Mouse (Mus musculus) lung, embryonic 14.5 days (tissue): ENCODE data around the gene 0610040J01Rik. TPM values are rescaled to one million over a fixed set of nuclear protein-coding genes. Genes with fewer than 3 reads are reported as not detected.

Source experiments
- ATAC-seq: fragments of 200-750 bp; cut with Nextera tagmentation; 2 replicates; pipeline ENCODE4 v1.8.0; 2017; ENCODE audit warnings: mild to moderate bottlenecking, moderate TSS enrichment, moderate library complexity; ENCODE audit not compliant: insufficient read depth
- DNase-seq: peaks from one replicate; pipeline ENCODE4 v3.0.0-alpha.2; 2015
- H3K27ac ChIP-seq: fragments of 300-500 bp; sonication (generic); 2 replicates; pipeline ENCODE4 v1.5.1; 2014; ENCODE audit warnings: low read depth, mild to moderate bottlenecking, moderate library complexity
- H3K27me3 ChIP-seq: fragments of 300-500 bp; sonication (generic); 2 replicates; pipeline ENCODE4 v1.6.1; 2014; ENCODE audit warnings: low read length, control low read depth; ENCODE audit not compliant: insufficient read depth
- H3K36me3 ChIP-seq: fragments of 300-500 bp; sonication (generic); 2 replicates; pipeline ENCODE4 v1.6.1; 2014; ENCODE audit warnings: control low read depth; ENCODE audit not compliant: insufficient read depth
- H3K4me1 ChIP-seq: fragments of 300-500 bp; sonication (generic); 2 replicates; pipeline ENCODE4 v1.6.1; 2014; ENCODE audit warnings: antibody characterized with exemption, control low read depth; ENCODE audit not compliant: insufficient read depth
- H3K4me2 ChIP-seq: fragments of 300-500 bp; sonication (generic); 2 replicates; pipeline ENCODE4 v1.6.1; 2014; ENCODE audit warnings: mild to moderate bottlenecking
- H3K4me3 ChIP-seq: fragments of 300-500 bp; sonication (generic); 2 replicates; pipeline ENCODE4 v1.5.1; 2014; ENCODE audit warnings: low read depth, low read length
- H3K9ac ChIP-seq: fragments of 300-500 bp; sonication (generic); 2 replicates; pipeline ENCODE4 v1.6.1; 2014
- H3K9me3 ChIP-seq: fragments of 300-500 bp; sonication (generic); 2 replicates; pipeline ENCODE4 v1.6.1; 2016; ENCODE audit warnings: low read depth, low read length, control low read depth
- CTCF ChIP-seq: IDR thresholded peaks from 2 replicates; pipeline ENCODE4 v1.5.1; 2016; ENCODE audit warnings: antibody characterized with exemption, low read depth
- WGBS: fragments of 180-500 bp; shearing (Covaris S2); extraction: QIAGEN DNeasy Blood & Tissue Kit; methylation state at CpG from one replicate; pipeline ENCODE4 v1.1.7; 2014; 5-methylcytosine and 5-hydroxymethylcytosine counted together
- polyA plus RNA-seq: library from polyadenylated mRNA; unstranded; fragments of >200 nt; fragmentation: Nextera tagmentation; extraction: Ambion mirVana; gene quantifications from 2 replicates; pipeline ENCODE4 v1.2.1, GENCODE M21; 2014

Gene 0610040J01Rik
- polyA plus RNA-seq, 1 experiment from 2014 or later: 16.7 TPM

DNA sequence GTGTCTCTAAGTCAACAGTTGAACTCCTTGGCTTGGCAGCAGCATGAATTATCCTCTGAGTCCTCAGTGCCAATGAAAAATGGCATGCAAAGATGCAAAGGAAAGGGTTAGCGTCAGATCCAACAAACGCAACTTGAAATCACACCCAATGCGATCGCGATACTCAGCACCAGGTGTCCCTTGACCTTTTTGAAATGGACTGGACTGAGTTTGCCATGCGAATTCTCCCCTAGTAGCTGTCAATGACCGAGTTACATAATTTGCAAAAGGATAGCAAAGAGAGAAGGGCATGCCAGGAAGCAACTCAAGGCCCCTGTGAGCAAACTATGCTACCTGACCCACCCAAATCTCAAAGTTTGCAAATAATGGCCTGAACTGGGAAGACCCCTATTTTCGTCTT is 34.9 kb downstream of the 0610040J01Rik start:
- DNase-seq: no peak
- TF ChIP-seq CTCF: no peak
- H3K9me3 ChIP-seq: peaks cover 6% of the 10 kb centered on the region
- H3K4me2 ChIP-seq: no peak overlapping the region
- H3K36me3 ChIP-seq: no peaks in the 10 kb centered on the region
- ATAC-seq: no peak
- H3K4me3 ChIP-seq: no peak overlapping the region
- no peaks in the 10 kb centered on the region for H3K27me3 ChIP-seq
- 82% methylated on average over 8 of the region's 8 CpGs for WGBS
- H3K27ac ChIP-seq: no peak overlapping the region
- H3K4me1 ChIP-seq: no peaks in the 10 kb centered on the region
- H3K9ac ChIP-seq: no peak overlapping the region

DNA sequence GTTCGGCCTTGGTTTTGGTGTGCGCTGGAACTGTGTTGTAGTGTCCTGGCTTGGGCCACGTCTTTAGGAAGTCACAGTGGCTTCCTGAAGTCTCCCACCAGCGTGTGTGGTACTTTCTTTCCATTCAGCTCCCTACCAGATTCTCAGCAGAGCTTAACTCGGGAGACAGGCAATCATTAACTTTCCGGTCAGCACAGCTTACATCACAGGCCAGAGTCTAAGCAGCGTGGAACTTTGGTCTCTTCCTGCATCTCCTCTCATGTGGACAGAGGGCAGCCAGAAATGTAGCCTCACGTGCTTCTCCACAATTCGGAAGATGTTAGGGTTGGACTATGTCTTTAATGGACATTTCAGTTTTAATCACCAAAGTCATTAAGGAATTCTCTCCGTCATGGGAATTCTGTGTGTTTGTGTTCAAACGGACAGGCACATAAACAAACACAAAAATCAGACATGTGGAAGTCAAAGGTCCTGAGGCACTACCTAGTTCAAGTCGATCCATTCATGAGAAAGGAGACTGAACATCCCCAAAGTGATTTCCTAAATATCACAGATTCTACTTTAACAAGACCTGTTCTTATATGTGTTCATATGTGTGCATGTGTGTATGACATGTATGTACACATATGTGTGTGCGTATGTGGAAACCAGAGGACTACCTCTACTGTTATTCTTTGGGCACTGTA is 35.5 kb downstream of the 0610040J01Rik start:
- no peaks in the 10 kb centered on the region for H3K36me3 ChIP-seq
- 64% methylated on average over 13 of the region's 13 CpGs for WGBS
- no peaks in the 10 kb centered on the region for H3K27me3 ChIP-seq
- H3K4me3 ChIP-seq: no peak overlapping the region
- no peak for TF ChIP-seq CTCF
- no peak for DNase-seq
- no peak overlapping the region for H3K4me2 ChIP-seq
- no peak for ATAC-seq
- H3K9me3 ChIP-seq: peaks cover 6% of the 10 kb centered on the region
- H3K4me1 ChIP-seq: no peaks in the 10 kb centered on the region
- H3K27ac ChIP-seq: no peak overlapping the region
- H3K9ac ChIP-seq: no peak overlapping the region

DNA sequence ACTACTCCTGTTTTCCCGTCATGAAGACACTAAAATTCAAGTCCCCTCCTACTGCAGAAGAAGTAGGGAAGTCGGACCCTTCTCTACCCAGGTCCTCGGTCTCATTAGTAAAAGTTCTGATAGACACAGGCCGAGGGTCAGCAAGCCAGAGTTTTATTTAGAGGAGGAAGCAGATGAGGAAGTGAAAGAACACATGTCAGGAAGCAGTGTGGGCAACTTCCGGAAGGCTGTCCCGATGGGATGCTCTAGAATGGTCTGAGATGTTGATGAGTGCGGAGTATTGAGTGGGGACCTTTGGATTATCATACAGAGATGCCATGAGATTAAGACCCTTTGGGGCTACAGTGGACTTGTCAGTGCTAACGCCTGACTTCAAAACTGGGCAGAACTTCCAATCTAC is 46.7 kb downstream of the 0610040J01Rik start:
- no peaks in the 10 kb centered on the region for H3K9me3 ChIP-seq
- no peaks in the 10 kb centered on the region for H3K27me3 ChIP-seq
- DNase-seq (no peak), ATAC-seq (no peak)
- H3K9ac ChIP-seq: no peak overlapping the region
- 85% methylated on average over 8 of the region's 8 CpGs for WGBS
- no peaks in the 10 kb centered on the region for H3K4me1 ChIP-seq
- H3K4me2 ChIP-seq: no peak overlapping the region
- no peak overlapping the region for H3K4me3 ChIP-seq
- H3K36me3 ChIP-seq: no peaks in the 10 kb centered on the region
- H3K27ac ChIP-seq: no peak overlapping the region
- TF ChIP-seq CTCF: no peak

DNA sequence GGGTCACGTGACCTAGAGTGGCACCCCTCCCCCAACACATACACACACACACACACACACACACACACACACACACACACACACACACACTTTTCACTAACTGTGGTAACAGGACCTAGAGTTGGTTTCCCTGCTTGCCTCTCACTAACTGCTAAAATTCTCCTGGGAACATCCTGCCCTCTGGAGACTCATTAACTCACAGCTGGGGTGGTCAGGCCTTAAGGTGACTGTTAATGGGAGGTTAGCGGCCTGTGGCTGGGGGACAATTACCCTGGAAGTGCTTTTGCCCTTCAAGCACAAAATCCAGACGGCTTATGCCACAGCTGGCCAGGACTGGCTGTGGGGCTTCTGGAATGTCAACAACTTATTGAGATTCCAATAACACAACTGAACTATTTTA is 55.3 kb downstream of the 0610040J01Rik start:
- TF ChIP-seq CTCF: no peak
- H3K36me3 ChIP-seq: no peaks in the 10 kb centered on the region
- H3K4me3 ChIP-seq: no peak overlapping the region
- 34% methylated on average over 3 of the region's 3 CpGs for WGBS
- no peaks in the 10 kb centered on the region for H3K27me3 ChIP-seq
- no peak overlapping the region for H3K4me2 ChIP-seq
- no peaks in the 10 kb centered on the region for H3K9me3 ChIP-seq
- H3K27ac ChIP-seq: no peak overlapping the region
- ATAC-seq: no peak
- no peak overlapping the region for H3K9ac ChIP-seq
- 0 out of 2 replicates have a peak, but pooled peaks cover 4% of the 10 kb centered on the region for H3K4me1 ChIP-seq
- DNase-seq: no peak

DNA sequence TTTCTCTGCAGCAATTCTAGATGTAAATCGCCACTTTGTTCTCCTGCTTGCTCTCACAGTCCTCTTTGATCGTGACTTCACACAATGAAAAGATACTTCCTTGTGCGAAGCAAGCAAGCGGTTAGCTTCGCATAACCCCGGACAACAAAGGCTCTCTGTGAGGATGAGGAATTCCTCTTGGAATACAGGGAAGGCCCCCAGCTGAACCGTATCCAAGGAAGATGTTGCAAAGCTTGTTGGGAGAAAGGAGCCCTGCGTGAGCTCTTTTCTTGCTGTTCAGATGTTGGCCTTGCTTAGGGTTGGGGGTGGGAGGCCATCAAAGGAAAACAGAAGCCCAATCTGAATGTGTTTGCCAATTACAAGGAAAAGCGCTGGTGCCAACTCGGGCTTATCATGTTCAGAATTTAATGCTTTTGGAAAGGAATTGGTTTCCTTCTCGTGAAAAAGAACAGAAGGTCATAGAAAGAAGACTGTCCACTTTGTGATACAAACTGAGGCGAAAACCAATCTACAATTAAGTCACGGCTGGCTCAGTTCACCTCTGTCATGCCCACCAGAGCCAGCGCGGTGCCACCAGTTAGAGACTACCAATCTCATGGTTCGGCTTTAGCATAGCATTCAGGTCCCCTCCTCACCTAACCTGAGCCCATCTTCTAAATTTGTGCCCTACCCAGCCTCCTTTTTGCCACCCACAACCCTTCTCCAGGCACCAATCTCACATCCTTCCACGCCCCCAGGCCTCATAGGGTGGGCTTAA is 60.2 kb downstream of the 0610040J01Rik start:
- H3K4me2 ChIP-seq: no peak overlapping the region
- H3K36me3 ChIP-seq: no peaks in the 10 kb centered on the region
- no peak overlapping the region for H3K4me3 ChIP-seq
- 0 out of 2 replicates have a peak, but pooled peaks cover 2% of the 10 kb centered on the region for H3K4me1 ChIP-seq
- no peak for TF ChIP-seq CTCF
- no peaks in the 10 kb centered on the region for H3K27me3 ChIP-seq
- ATAC-seq: no peak
- no peak overlapping the region for H3K9ac ChIP-seq
- peak; percentile 32 for DNase-seq
- peak overlapping the region; percentile 50; the same call in 1 of the 2 replicates for H3K27ac ChIP-seq
- WGBS: 65% methylated on average over 17 of the region's 17 CpGs
- H3K9me3 ChIP-seq: no peaks in the 10 kb centered on the region

DNA sequence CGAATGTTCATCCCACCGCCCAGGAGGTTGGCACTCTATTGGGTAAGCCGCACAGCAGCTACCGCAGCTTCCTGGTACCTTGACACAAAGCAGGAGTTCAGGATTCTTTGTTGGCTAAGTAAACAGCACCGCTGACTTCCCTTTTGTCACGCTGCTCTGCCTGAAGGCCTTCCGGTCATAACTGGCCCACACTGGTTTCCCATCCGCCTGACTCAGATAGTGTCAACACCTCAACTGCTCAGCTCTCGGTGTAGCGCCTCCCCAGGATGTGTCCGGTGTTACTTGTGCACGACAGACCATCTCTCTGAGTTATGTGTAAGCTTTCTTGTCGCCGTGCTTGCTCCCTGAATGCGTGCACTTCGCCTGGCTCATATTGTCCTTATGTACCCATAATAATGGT is 62.7 kb downstream of the 0610040J01Rik start:
- H3K4me3 ChIP-seq: no peak overlapping the region
- TF ChIP-seq CTCF: peak; percentile 42
- H3K9ac ChIP-seq: no peak overlapping the region
- ATAC-seq: peak; percentile 80
- H3K9me3 ChIP-seq: no peaks in the 10 kb centered on the region
- no peaks in the 10 kb centered on the region for H3K36me3 ChIP-seq
- H3K4me1 ChIP-seq: 0 out of 2 replicates have a peak, but pooled peaks cover under 1% of the 10 kb centered on the region
- DNase-seq: peak; percentile 61
- no peak overlapping the region for H3K27ac ChIP-seq
- H3K27me3 ChIP-seq: no peaks in the 10 kb centered on the region
- no peak overlapping the region for H3K4me2 ChIP-seq
- 52% methylated on average over 16 of the region's 16 CpGs for WGBS

DNA sequence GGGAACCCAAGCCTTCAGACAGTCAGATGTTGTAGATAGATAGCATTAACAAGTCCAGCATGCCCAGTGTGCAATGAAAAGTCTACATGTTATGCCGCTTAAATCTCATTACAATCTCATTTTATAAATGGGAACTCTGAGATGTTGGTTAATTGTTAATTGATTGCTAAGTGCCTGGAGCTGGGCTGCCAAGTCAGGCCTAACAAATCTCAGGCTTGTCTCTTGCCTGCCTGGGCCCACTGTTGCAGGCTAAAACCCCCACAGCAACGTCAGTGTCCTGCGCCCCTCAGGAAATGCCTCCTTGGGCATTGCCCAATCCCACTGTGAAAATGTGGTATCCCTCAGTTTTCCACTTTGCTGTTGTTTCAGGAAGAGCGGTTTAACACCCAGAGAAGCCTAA is 63.9 kb downstream of the 0610040J01Rik start:
- Histone ChIP-seq H3K4me1 (0 out of 2 replicates have a peak, but pooled peaks cover 2% of the 10 kb centered on the region), H3K36me3 (no peaks in the 10 kb centered on the region), H3K4me3 (no peak overlapping the region), H3K27me3 (no peaks in the 10 kb centered on the region), H3K9ac (no peak overlapping the region), H3K4me2 (no peak overlapping the region), H3K9me3 (no peaks in the 10 kb centered on the region), H3K27ac (no peak overlapping the region)
- no peak for TF ChIP-seq CTCF
- DNase-seq (no peak), ATAC-seq (no peak)
- WGBS: 88% methylated on average over 4 of the region's 4 CpGs
